Mouse (Mus musculus) CH12.LX (cell line): ENCODE data around the gene Myo18a.

ENCODE experiments used
- BHLHE40 ChIP-seq: IDR thresholded peaks from 2 replicates; pipeline ENCODE4 v1.6.1; 2011; ENCODE audit warnings: mild to moderate bottlenecking, low read depth, low read length, improper control_type of control experiment
- CTCF ChIP-seq, 2 experiments: IDR thresholded peaks in 1 of 2; conservative IDR thresholded peaks in 1 of 2; 2 replicates each; pipeline ENCODE4 v1.5.1; 2011 to 2012; ENCODE audit warnings: low read depth in 2 of 2, low read length in 2 of 2, improper control_type of control experiment in 1 of 2, inconsistent platforms in 1 of 2, mild to moderate bottlenecking in 1 of 2, moderate library complexity in 1 of 2
- EP300 ChIP-seq: IDR thresholded peaks from 2 replicates; pipeline ENCODE4 v1.6.1; 2011; ENCODE audit warnings: low read length, improper control_type of control experiment
- GABPA ChIP-seq: IDR thresholded peaks from 2 replicates; pipeline ENCODE4 v1.6.1; 2012; ENCODE audit warnings: low read depth, low read length, improper control_type of control experiment, inconsistent platforms; ENCODE audit not compliant: insufficient replicate concordance
- MAX ChIP-seq: IDR thresholded peaks from 2 replicates; pipeline ENCODE4 v1.6.1; 2011; ENCODE audit warnings: low read length, improper control_type of control experiment
- MEF2A ChIP-seq: IDR thresholded peaks from 2 replicates; pipeline ENCODE4 v1.6.1; 2014; ENCODE audit warnings: low read depth, mild to moderate bottlenecking, inconsistent platforms, low read length, improper control_type of control experiment, borderline replicate concordance
- MXI1 ChIP-seq: IDR thresholded peaks from 2 replicates; pipeline ENCODE4 v1.6.1; 2011; ENCODE audit warnings: mild to moderate bottlenecking, low read depth, low read length, improper control_type of control experiment
- POLR2A ChIP-seq: IDR thresholded peaks from 2 replicates; pipeline ENCODE4 v1.6.1; 2011; ENCODE audit warnings: low read depth, mild to moderate bottlenecking, improper control_type of control experiment, low read length
- ZC3H11A ChIP-seq: IDR thresholded peaks from 2 replicates; pipeline ENCODE4 v1.6.1; 2012; ENCODE audit warnings: low read depth, mild to moderate bottlenecking, inconsistent platforms, low read length, improper control_type of control experiment

DNA sequence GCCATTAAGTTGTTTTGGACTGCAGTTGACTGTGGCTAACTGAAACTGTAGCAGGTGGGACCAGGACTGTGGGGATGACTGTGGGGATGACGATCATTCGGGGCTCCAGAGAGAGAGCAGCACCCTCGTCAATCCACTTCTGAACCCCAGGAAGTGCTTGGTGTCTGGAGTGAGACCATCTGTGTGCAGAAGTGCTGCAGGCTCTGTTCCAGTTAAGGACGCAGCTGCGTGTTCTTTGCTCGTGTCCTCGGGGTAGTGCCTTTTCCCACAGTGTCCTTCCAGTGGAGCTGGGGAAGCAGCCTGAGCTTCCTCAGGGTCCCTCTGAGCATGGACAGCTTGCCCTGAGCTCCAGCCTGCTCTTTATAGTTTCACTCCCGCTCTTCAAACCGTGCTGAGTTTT lies 27.2 kb downstream of the Myo18a start:
- TF ChIP-seq POLR2A: no peak
- no peak for TF ChIP-seq CTCF (conservative IDR thresholded peaks at IDR 0.05 in 1 of 2, IDR thresholded peaks at IDR 0.05 in 1 of 2; ENCODE audit: low read depth in 2 of 2, low read length in 2 of 2)
- TF ChIP-seq MAX: no peak
- no peak for TF ChIP-seq MEF2A
- TF ChIP-seq ZC3H11A: no peak
- no peak for TF ChIP-seq GABPA
- TF ChIP-seq BHLHE40: no peak
- TF ChIP-seq MXI1: no peak
- TF ChIP-seq EP300: no peak
